Mouse (Mus musculus): ENCODE measurements around the gene Nol8.
A peak's percentile ranks its signal among the peaks of the same experiment; 100 is the strongest.

Gene Nol8

GRCm38 (mm10) chr13:49652481-49653179, at the start of gene Nol8, which contains the start of gene Cenpp:
Gene Nol8, plus strand, starts transcription at chr13:49653078.
Gene Cenpp, minus strand, starts transcription at chr13:49652785.
- DNase-seq (ENCODE audit: low read depth, low spot score): peak; percentile 100

GRCm38 (mm10) chr13:49603603-49604002, 49.3 kb upstream of the Nol8 start:
- no peak for DNase-seq (ENCODE audit: low read depth, low spot score)

- peak; percentile 5 for DNase-seq (ENCODE audit: low read depth, low spot score)
Observed at GRCm38 (mm10) chr13:49607714-49608113, 45.2 kb upstream of the Nol8 start, which contains the start of gene Ogn. Gene Ogn, plus strand, starts transcription at chr13:49608046.

GRCm38 (mm10) chr13:49608589-49609322, 44.1 kb upstream of the Nol8 start:
- DNase-seq (ENCODE audit: low read depth, low spot score): no peak

- no peak for DNase-seq (ENCODE audit: low read depth, low spot score)
Observed at GRCm38 (mm10) chr13:49617021-49617420, 35.9 kb upstream of the Nol8 start.

- no peak for DNase-seq (ENCODE audit: low read depth, low spot score)
Observed at GRCm38 (mm10) chr13:49618365-49618764, 34.5 kb upstream of the Nol8 start.

GRCm38 (mm10) chr13:49623216-49623615, 29.7 kb upstream of the Nol8 start:
- no peak for DNase-seq (ENCODE audit: low read depth, low spot score)

GRCm38 (mm10) chr13:49628167-49628566, 24.7 kb upstream of the Nol8 start:
- no peak for DNase-seq (ENCODE audit: low read depth, low spot score)

- DNase-seq (ENCODE audit: low read depth, low spot score): no peak
Observed at GRCm38 (mm10) chr13:49629076-49629475, 23.8 kb upstream of the Nol8 start.

- DNase-seq (ENCODE audit: low read depth, low spot score): no peak
Observed at GRCm38 (mm10) chr13:49639965-49640364, 12.9 kb upstream of the Nol8 start.

GRCm38 (mm10) chr13:49642650-49643049, 10.2 kb upstream of the Nol8 start:
- no peak for DNase-seq (ENCODE audit: low read depth, low spot score)

GRCm38 (mm10) chr13:49643669-49644362, 9.1 kb upstream of the Nol8 start:
- no peak for DNase-seq (ENCODE audit: low read depth, low spot score)

- no peak for DNase-seq (ENCODE audit: low read depth, low spot score)
Observed at GRCm38 (mm10) chr13:49644731-49645529, 7.9 kb upstream of the Nol8 start.

GRCm38 (mm10) chr13:49646019-49646418, 6.9 kb upstream of the Nol8 start:
- DNase-seq (ENCODE audit: low read depth, low spot score): no peak

GRCm38 (mm10) chr13:49651136-49651535, 1.7 kb upstream of the Nol8 start:
- DNase-seq (ENCODE audit: low read depth, low spot score): no peak

GRCm38 (mm10) chr13:49651781-49652351, 1.0 kb upstream of the Nol8 start:
- no peak for DNase-seq (ENCODE audit: low read depth, low spot score)

- no peak for DNase-seq (ENCODE audit: low read depth, low spot score)
Observed at GRCm38 (mm10) chr13:49653180-49653541, 283 bp downstream of the Nol8 start.

- no peak for DNase-seq (ENCODE audit: low read depth, low spot score)
Observed at GRCm38 (mm10) chr13:49677793-49678192, 24.9 kb downstream of the Nol8 start.

- peak; percentile 94 for DNase-seq (ENCODE audit: low read depth, low spot score)
Observed at GRCm38 (mm10) chr13:49681351-49682232, 28.7 kb downstream of the Nol8 start, which contains the start of gene Iars. Gene Iars, plus strand, starts transcription at chr13:49682100.

- DNase-seq (ENCODE audit: low read depth, low spot score): no peak
Observed at GRCm38 (mm10) chr13:49682233-49682846, 29.5 kb downstream of the Nol8 start.

Measured in embryo, embryonic 11.5 days (tissue).